Mouse (Mus musculus): ENCODE results near the gene Fggy. TPM values are rescaled to one million over a fixed set of nuclear protein-coding genes. Genes with fewer than 3 reads are reported as not detected.

Fggy gene
- polyA plus RNA-seq, 1 experiment from 2014 or later = 10.4 TPM

- H3K9ac ChIP-seq = no peak overlapping the region
- no peak overlapping the region for H3K4me2 ChIP-seq
- H3K9me3 ChIP-seq (replicated peaks) = no peaks in the 10 kb centered on the region
- no peak overlapping the region for H3K4me3 ChIP-seq
- no peaks in the 10 kb centered on the region for H3K36me3 ChIP-seq
- no peak overlapping the region for H3K27ac ChIP-seq
- no peaks in the 10 kb centered on the region for H3K27me3 ChIP-seq (replicated peaks)
- WGBS (ENCODE audit: insufficient replicate concordance) = 63% methylated on average over 1 of the region's 1 CpGs
- no peak for ATAC-seq
- H3K4me1 ChIP-seq = no peaks in the 10 kb centered on the region
Measured at GRCm38 (mm10) chr4:95603254-95603653, 45.9 kb downstream of the Fggy start.

- ATAC-seq = no peak
- no peak overlapping the region for H3K4me2 ChIP-seq
- no peak overlapping the region for H3K9ac ChIP-seq
- H3K9me3 ChIP-seq (replicated peaks) = no peaks in the 10 kb centered on the region
- no peaks in the 10 kb centered on the region for H3K4me1 ChIP-seq
- no peaks in the 10 kb centered on the region for H3K27me3 ChIP-seq (replicated peaks)
- 67% methylated on average over 1 of the region's 1 CpGs for WGBS (ENCODE audit: insufficient replicate concordance)
- H3K36me3 ChIP-seq = no peaks in the 10 kb centered on the region
- no peak overlapping the region for H3K4me3 ChIP-seq
- no peak overlapping the region for H3K27ac ChIP-seq
Measured at GRCm38 (mm10) chr4:95610663-95611062, 53.4 kb downstream of the Fggy start.

GRCm38 (mm10) chr4:95611390-95611789, 54.1 kb downstream of the Fggy start:
- Histone ChIP-seq H3K27me3 (replicated peaks) (no peaks in the 10 kb centered on the region), H3K9me3 (replicated peaks) (no peaks in the 10 kb centered on the region), H3K27ac (no peak overlapping the region), H3K9ac (no peak overlapping the region), H3K4me1 (no peaks in the 10 kb centered on the region), H3K4me3 (no peak overlapping the region), H3K36me3 (no peaks in the 10 kb centered on the region), H3K4me2 (no peak overlapping the region)
- ATAC-seq = no peak
- WGBS (ENCODE audit: insufficient replicate concordance) = 61% methylated on average over 6 of the region's 6 CpGs

- Histone ChIP-seq H3K27me3 (replicated peaks) (no peaks in the 10 kb centered on the region), H3K4me3 (no peak overlapping the region), H3K27ac (no peak overlapping the region), H3K9ac (no peak overlapping the region), H3K9me3 (replicated peaks) (no peaks in the 10 kb centered on the region), H3K4me2 (no peak overlapping the region), H3K4me1 (no peaks in the 10 kb centered on the region), H3K36me3 (no peaks in the 10 kb centered on the region)
- ATAC-seq = no peak
- 82% methylated on average over 3 of the region's 3 CpGs for WGBS (ENCODE audit: insufficient replicate concordance)
Measured at GRCm38 (mm10) chr4:95621046-95621445, 63.7 kb downstream of the Fggy start.

- ATAC-seq = no peak
- 61% methylated on average over 3 of the region's 3 CpGs for WGBS (ENCODE audit: insufficient replicate concordance)
- H3K4me3 ChIP-seq = no peak overlapping the region
- H3K9me3 ChIP-seq (replicated peaks) = no peaks in the 10 kb centered on the region
- H3K4me1 ChIP-seq = no peaks in the 10 kb centered on the region
- no peaks in the 10 kb centered on the region for H3K36me3 ChIP-seq
- H3K4me2 ChIP-seq = no peak overlapping the region
- H3K27ac ChIP-seq = no peak overlapping the region
- H3K27me3 ChIP-seq (replicated peaks) = no peaks in the 10 kb centered on the region
- no peak overlapping the region for H3K9ac ChIP-seq
Measured at GRCm38 (mm10) chr4:95624696-95625095, 67.4 kb downstream of the Fggy start.

GRCm38 (mm10) chr4:95625651-95626050, 68.3 kb downstream of the Fggy start:
- Histone ChIP-seq H3K27me3 (replicated peaks) (no peaks in the 10 kb centered on the region), H3K36me3 (no peaks in the 10 kb centered on the region), H3K27ac (no peak overlapping the region), H3K4me2 (no peak overlapping the region), H3K4me3 (no peak overlapping the region), H3K4me1 (no peaks in the 10 kb centered on the region), H3K9ac (no peak overlapping the region), H3K9me3 (replicated peaks) (no peaks in the 10 kb centered on the region)
- ATAC-seq = no peak
- 56% methylated on average over 4 of the region's 4 CpGs for WGBS (ENCODE audit: insufficient replicate concordance)

GRCm38 (mm10) chr4:95626186-95626585, 68.9 kb downstream of the Fggy start:
- Histone ChIP-seq H3K9ac (no peak overlapping the region), H3K27ac (no peak overlapping the region), H3K9me3 (replicated peaks) (no peaks in the 10 kb centered on the region), H3K4me3 (no peak overlapping the region), H3K27me3 (replicated peaks) (no peaks in the 10 kb centered on the region), H3K4me1 (no peaks in the 10 kb centered on the region), H3K36me3 (no peaks in the 10 kb centered on the region), H3K4me2 (no peak overlapping the region)
- ATAC-seq = no peak
- WGBS (ENCODE audit: insufficient replicate concordance) = 69% methylated on average over 3 of the region's 3 CpGs

GRCm38 (mm10) chr4:95634903-95635302, 77.6 kb downstream of the Fggy start:
- no peaks in the 10 kb centered on the region for H3K9me3 ChIP-seq (replicated peaks)
- H3K36me3 ChIP-seq = no peaks in the 10 kb centered on the region
- 63% methylated on average over 3 of the region's 3 CpGs for WGBS (ENCODE audit: insufficient replicate concordance)
- H3K4me2 ChIP-seq = no peak overlapping the region
- no peak overlapping the region for H3K27ac ChIP-seq
- H3K27me3 ChIP-seq (replicated peaks) = no peaks in the 10 kb centered on the region
- H3K4me1 ChIP-seq = no peaks in the 10 kb centered on the region
- no peak overlapping the region for H3K4me3 ChIP-seq
- no peak overlapping the region for H3K9ac ChIP-seq
- no peak for ATAC-seq

GRCm38 (mm10) chr4:95636937-95637749, 79.8 kb downstream of the Fggy start:
- no peaks in the 10 kb centered on the region for H3K4me1 ChIP-seq
- ATAC-seq = no peak
- no peak overlapping the region for H3K4me3 ChIP-seq
- H3K4me2 ChIP-seq = no peak overlapping the region
- no peak overlapping the region for H3K27ac ChIP-seq
- no peak overlapping the region for H3K9ac ChIP-seq
- no peaks in the 10 kb centered on the region for H3K27me3 ChIP-seq (replicated peaks)
- 58% methylated on average over 6 of the region's 7 CpGs for WGBS (ENCODE audit: insufficient replicate concordance)
- H3K36me3 ChIP-seq = no peaks in the 10 kb centered on the region
- no peaks in the 10 kb centered on the region for H3K9me3 ChIP-seq (replicated peaks)

GRCm38 (mm10) chr4:95638063-95638462, 80.8 kb downstream of the Fggy start:
- H3K4me2 ChIP-seq = no peak overlapping the region
- H3K9ac ChIP-seq = no peak overlapping the region
- H3K4me3 ChIP-seq = no peak overlapping the region
- 57% methylated on average over 3 of the region's 3 CpGs for WGBS (ENCODE audit: insufficient replicate concordance)
- H3K4me1 ChIP-seq = no peaks in the 10 kb centered on the region
- no peak overlapping the region for H3K27ac ChIP-seq
- no peaks in the 10 kb centered on the region for H3K9me3 ChIP-seq (replicated peaks)
- no peak for ATAC-seq
- no peaks in the 10 kb centered on the region for H3K27me3 ChIP-seq (replicated peaks)
- no peaks in the 10 kb centered on the region for H3K36me3 ChIP-seq

GRCm38 (mm10) chr4:95640831-95641230, 83.5 kb downstream of the Fggy start:
- no peak overlapping the region for H3K9ac ChIP-seq
- no peaks in the 10 kb centered on the region for H3K36me3 ChIP-seq
- no peak overlapping the region for H3K4me3 ChIP-seq
- H3K27ac ChIP-seq = no peak overlapping the region
- ATAC-seq = no peak
- H3K27me3 ChIP-seq (replicated peaks) = no peaks in the 10 kb centered on the region
- H3K4me1 ChIP-seq = no peaks in the 10 kb centered on the region
- H3K9me3 ChIP-seq (replicated peaks) = no peaks in the 10 kb centered on the region
- no peak overlapping the region for H3K4me2 ChIP-seq
- WGBS (ENCODE audit: insufficient replicate concordance) = 32% methylated on average over 1 of the region's 1 CpGs

- Histone ChIP-seq H3K4me3 (no peak overlapping the region), H3K4me1 (no peaks in the 10 kb centered on the region), H3K4me2 (no peak overlapping the region), H3K36me3 (no peaks in the 10 kb centered on the region), H3K9me3 (replicated peaks) (no peaks in the 10 kb centered on the region), H3K27me3 (replicated peaks) (no peaks in the 10 kb centered on the region), H3K27ac (no peak overlapping the region), H3K9ac (no peak overlapping the region)
- ATAC-seq = no peak
- 52% methylated on average over 5 of the region's 5 CpGs for WGBS (ENCODE audit: insufficient replicate concordance)
Measured at GRCm38 (mm10) chr4:95644048-95644447, 86.7 kb downstream of the Fggy start.

All from liver, embryonic 12.5 days (tissue).